Mouse (Mus musculus): Measurements from ENCODE around the gene Kcnmb4. TPM values are rescaled to one million over a fixed set of nuclear protein-coding genes. Genes with fewer than 3 reads are reported as not detected.

Kcnmb4 gene
- polyA plus RNA-seq (2011; ENCODE audit: insufficient read depth, insufficient read length, low replicate concordance, missing spikeins) = 1.5 TPM in 1 of 2 replicates, not detected in the other

- TF ChIP-seq POLR2A (IDR thresholded peaks at IDR 0.05; ENCODE audit: borderline replicate concordance, control insufficient read depth, low read depth, low read length) (no peak), CTCF (IDR thresholded peaks at IDR 0.05; ENCODE audit: control insufficient read depth, insufficient read depth, low read length) (no peak)
- Histone ChIP-seq H3K4me1 (ENCODE audit: control insufficient read depth, insufficient read depth, low read length) (no peaks in the 10 kb centered on the region), H3K4me3 (replicated peaks; ENCODE audit: control insufficient read depth, low read depth, low read length) (peak within 1 kb of the TSS; percentile 51), H3K27ac (ENCODE audit: control insufficient read depth, insufficient read depth, low read depth, low read length, poor library complexity) (no peak within 1 kb of the TSS; the same call in 1 of the 2 replicates)
- 4% methylated on average over 92 of the region's 92 CpGs for WGBS
Measured at GRCm38 (mm10) chr10:116473759-116474549, at the start of gene Kcnmb4. TSS of gene Kcnmb4 (minus strand) at chr10:116473878.

- H3K27ac ChIP-seq (ENCODE audit: control insufficient read depth, insufficient read depth, low read depth, low read length, poor library complexity) = no peak overlapping the region
- 80% methylated on average over 1 of the region's 1 CpGs for WGBS
Measured at GRCm38 (mm10) chr10:116519588-116519987, 45.9 kb upstream of the Kcnmb4 start.

GRCm38 (mm10) chr10:116515590-116515989, 41.9 kb upstream of the Kcnmb4 start:
- H3K27ac ChIP-seq (ENCODE audit: control insufficient read depth, insufficient read depth, low read depth, low read length, poor library complexity) = no peak overlapping the region
- 89% methylated on average over 6 of the region's 6 CpGs for WGBS
- H3K4me3 ChIP-seq (replicated peaks; ENCODE audit: control insufficient read depth, low read depth, low read length) = no peak overlapping the region
- no peak for TF ChIP-seq POLR2A (IDR thresholded peaks at IDR 0.05; ENCODE audit: borderline replicate concordance, control insufficient read depth, low read depth, low read length)
- no peak for TF ChIP-seq CTCF (IDR thresholded peaks at IDR 0.05; ENCODE audit: control insufficient read depth, insufficient read depth, low read length)
- H3K4me1 ChIP-seq (ENCODE audit: control insufficient read depth, insufficient read depth, low read length) = no peaks in the 10 kb centered on the region

More at GRCm38 (mm10) chr10:116519588-116519987, 45.9 kb upstream of the Kcnmb4 start:
- TF ChIP-seq CTCF (IDR thresholded peaks at IDR 0.05; ENCODE audit: control insufficient read depth, insufficient read depth, low read length) = no peak
- no peak for TF ChIP-seq POLR2A (IDR thresholded peaks at IDR 0.05; ENCODE audit: borderline replicate concordance, control insufficient read depth, low read depth, low read length)
- H3K4me1 ChIP-seq (ENCODE audit: control insufficient read depth, insufficient read depth, low read length) = no peaks in the 10 kb centered on the region
- H3K4me3 ChIP-seq (replicated peaks; ENCODE audit: control insufficient read depth, low read depth, low read length) = no peak overlapping the region

GRCm38 (mm10) chr10:116515158-116515557, 41.5 kb upstream of the Kcnmb4 start:
- WGBS = 65% methylated on average over 4 of the region's 4 CpGs
- H3K4me3 ChIP-seq (replicated peaks; ENCODE audit: control insufficient read depth, low read depth, low read length) = no peak overlapping the region
- no peaks in the 10 kb centered on the region for H3K4me1 ChIP-seq (ENCODE audit: control insufficient read depth, insufficient read depth, low read length)
- H3K27ac ChIP-seq (ENCODE audit: control insufficient read depth, insufficient read depth, low read depth, low read length, poor library complexity) = no peak overlapping the region
- TF ChIP-seq CTCF (IDR thresholded peaks at IDR 0.05; ENCODE audit: control insufficient read depth, insufficient read depth, low read length) (no peak), POLR2A (IDR thresholded peaks at IDR 0.05; ENCODE audit: borderline replicate concordance, control insufficient read depth, low read depth, low read length) (no peak)

GRCm38 (mm10) chr10:116513254-116513635, 39.6 kb upstream of the Kcnmb4 start:
- no peak for TF ChIP-seq CTCF (IDR thresholded peaks at IDR 0.05; ENCODE audit: control insufficient read depth, insufficient read depth, low read length)
- TF ChIP-seq POLR2A (IDR thresholded peaks at IDR 0.05; ENCODE audit: borderline replicate concordance, control insufficient read depth, low read depth, low read length) = no peak
- 46% methylated on average over 7 of the region's 7 CpGs for WGBS
- Histone ChIP-seq H3K4me1 (ENCODE audit: control insufficient read depth, insufficient read depth, low read length) (no peaks in the 10 kb centered on the region; the same call in 1 of the 2 replicates), H3K4me3 (replicated peaks; ENCODE audit: control insufficient read depth, low read depth, low read length) (no peak overlapping the region), H3K27ac (ENCODE audit: control insufficient read depth, insufficient read depth, low read depth, low read length, poor library complexity) (no peak overlapping the region)

GRCm38 (mm10) chr10:116512521-116513253, 39.0 kb upstream of the Kcnmb4 start:
- WGBS = 74% methylated on average over 11 of the region's 11 CpGs

GRCm38 (mm10) chr10:116505303-116506014, 31.8 kb upstream of the Kcnmb4 start:
- Histone ChIP-seq H3K4me3 (replicated peaks; ENCODE audit: control insufficient read depth, low read depth, low read length) (no peak overlapping the region), H3K27ac (ENCODE audit: control insufficient read depth, insufficient read depth, low read depth, low read length, poor library complexity) (peak overlapping the region; percentile 26; the same call in 1 of the 2 replicates), H3K4me1 (ENCODE audit: control insufficient read depth, insufficient read depth, low read length) (no peaks in the 10 kb centered on the region; the same call in 1 of the 2 replicates)
- 40% methylated on average over 7 of the region's 7 CpGs for WGBS
- no peak for TF ChIP-seq POLR2A (IDR thresholded peaks at IDR 0.05; ENCODE audit: borderline replicate concordance, control insufficient read depth, low read depth, low read length)
- no peak for TF ChIP-seq CTCF (IDR thresholded peaks at IDR 0.05; ENCODE audit: control insufficient read depth, insufficient read depth, low read length)

More at GRCm38 (mm10) chr10:116512521-116513253, 39.0 kb upstream of the Kcnmb4 start:
- H3K4me3 ChIP-seq (replicated peaks; ENCODE audit: control insufficient read depth, low read depth, low read length) = no peak overlapping the region
- no peak overlapping the region for H3K27ac ChIP-seq (ENCODE audit: control insufficient read depth, insufficient read depth, low read depth, low read length, poor library complexity)
- H3K4me1 ChIP-seq (ENCODE audit: control insufficient read depth, insufficient read depth, low read length) = no peaks in the 10 kb centered on the region; the same call in 1 of the 2 replicates
- TF ChIP-seq CTCF (IDR thresholded peaks at IDR 0.05; ENCODE audit: control insufficient read depth, insufficient read depth, low read length) = no peak
- TF ChIP-seq POLR2A (IDR thresholded peaks at IDR 0.05; ENCODE audit: borderline replicate concordance, control insufficient read depth, low read depth, low read length) = no peak
